Mouse (Mus musculus): Measurements from ENCODE around the gene AL731706.1. TPM values are rescaled to one million over a fixed set of nuclear protein-coding genes. Genes with fewer than 3 reads are reported as not detected.
A peak's percentile ranks its signal among the peaks of the same experiment; 100 is the strongest.
"Not testable (repeated sequence)": the region's sequence is repeated elsewhere in the genome, so short reads cannot be mapped to it uniquely, and the experiment has no call there.

Gene AL731706.1
- polyA plus RNA-seq, 1 experiment: 37.6 TPM

DNA sequence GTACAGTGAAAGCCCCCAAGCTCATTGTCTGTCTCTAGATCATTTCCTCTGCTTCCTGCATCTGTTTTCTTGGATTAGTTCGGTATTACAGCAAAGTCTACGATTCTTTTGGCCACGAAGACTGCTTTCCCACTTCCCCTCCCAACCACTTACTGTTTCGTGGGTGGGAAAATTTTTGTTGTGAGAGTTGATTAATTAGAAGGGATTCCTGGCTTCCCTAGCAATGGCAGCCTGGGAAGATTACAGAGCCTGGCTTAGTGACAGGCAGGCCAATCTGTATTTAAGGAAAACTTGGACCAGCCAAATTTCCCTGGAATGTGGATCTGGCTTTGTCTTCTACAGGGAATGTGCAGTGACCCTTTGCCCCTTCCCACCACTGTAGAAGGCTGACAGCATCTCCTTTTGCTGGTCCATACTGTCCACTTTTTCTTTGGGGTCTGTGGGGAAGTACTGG, 20.8 kb upstream of the AL731706.1 start:
- no peak for TF ChIP-seq CTCF (IDR thresholded peaks at IDR 0.05; ENCODE audit: extremely low read depth, insufficient read depth, low read length)
- no peak for TF ChIP-seq POLR2A (IDR thresholded peaks at IDR 0.05; ENCODE audit: extremely low read depth, insufficient read depth, low read length)

DNA sequence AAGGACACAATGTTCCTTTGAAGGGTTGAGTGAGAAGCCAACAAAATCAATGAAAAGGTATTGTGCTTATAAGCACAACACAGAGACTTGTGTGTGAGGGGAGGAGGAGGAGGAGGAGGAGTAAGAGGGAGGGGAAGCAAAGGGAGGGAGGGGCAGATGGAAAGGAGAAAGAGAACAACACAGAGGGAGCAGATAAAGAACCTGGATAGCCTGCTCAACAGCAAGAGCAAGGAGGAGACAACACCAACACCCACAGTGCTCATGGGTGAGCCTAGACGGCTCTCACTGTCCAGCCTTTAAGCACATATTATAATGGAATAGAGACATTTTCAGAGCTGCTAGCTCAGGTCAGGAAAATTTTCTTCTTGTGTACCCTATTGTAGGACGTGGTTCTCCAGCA, 18.1 kb upstream of the AL731706.1 start:
- H3K4me3 ChIP-seq (ENCODE audit: insufficient read depth, low read length): no peak overlapping the region
- H3K4me1 ChIP-seq (ENCODE audit: control insufficient read depth, insufficient read depth, low read length): no peaks in the 10 kb centered on the region
- TF ChIP-seq POLR2A (IDR thresholded peaks at IDR 0.05; ENCODE audit: extremely low read depth, insufficient read depth, low read length) (no peak), CTCF (IDR thresholded peaks at IDR 0.05; ENCODE audit: extremely low read depth, insufficient read depth, low read length) (no peak)
- no peak overlapping the region for H3K27ac ChIP-seq (ENCODE audit: insufficient read depth, low read length)

More for the DNA sequence above, 20.8 kb upstream of the AL731706.1 start:
- H3K4me1 ChIP-seq (ENCODE audit: control insufficient read depth, insufficient read depth, low read length): no peaks in the 10 kb centered on the region
- H3K27ac ChIP-seq (ENCODE audit: insufficient read depth, low read length): no peak overlapping the region
- H3K4me3 ChIP-seq (ENCODE audit: insufficient read depth, low read length): no peak overlapping the region

DNA sequence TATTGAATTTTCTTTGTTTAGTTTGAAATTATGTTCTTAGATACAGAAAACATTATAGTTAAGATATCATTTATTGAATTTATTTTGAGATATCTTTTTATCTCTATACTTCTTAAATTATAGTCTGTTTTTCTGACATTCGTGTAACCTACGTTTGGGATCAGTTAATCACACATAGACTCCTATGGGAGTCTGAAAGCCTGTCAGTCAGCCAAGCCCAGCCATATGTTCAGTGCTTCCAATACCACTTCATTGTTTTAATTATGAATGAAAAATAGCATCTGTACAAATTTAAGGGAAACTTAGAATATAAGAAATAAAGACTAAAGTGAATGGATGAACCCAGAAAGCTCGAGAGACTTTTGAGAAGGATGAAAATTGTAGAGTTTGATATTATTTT, 17.4 kb upstream of the AL731706.1 start:
- Histone ChIP-seq H3K4me1 (ENCODE audit: control insufficient read depth, insufficient read depth, low read length) (no peaks in the 10 kb centered on the region), H3K4me3 (ENCODE audit: insufficient read depth, low read length) (no peak overlapping the region), H3K27ac (ENCODE audit: insufficient read depth, low read length) (no peak overlapping the region)
- TF ChIP-seq POLR2A (IDR thresholded peaks at IDR 0.05; ENCODE audit: extremely low read depth, insufficient read depth, low read length) (no peak), CTCF (IDR thresholded peaks at IDR 0.05; ENCODE audit: extremely low read depth, insufficient read depth, low read length) (no peak)

DNA sequence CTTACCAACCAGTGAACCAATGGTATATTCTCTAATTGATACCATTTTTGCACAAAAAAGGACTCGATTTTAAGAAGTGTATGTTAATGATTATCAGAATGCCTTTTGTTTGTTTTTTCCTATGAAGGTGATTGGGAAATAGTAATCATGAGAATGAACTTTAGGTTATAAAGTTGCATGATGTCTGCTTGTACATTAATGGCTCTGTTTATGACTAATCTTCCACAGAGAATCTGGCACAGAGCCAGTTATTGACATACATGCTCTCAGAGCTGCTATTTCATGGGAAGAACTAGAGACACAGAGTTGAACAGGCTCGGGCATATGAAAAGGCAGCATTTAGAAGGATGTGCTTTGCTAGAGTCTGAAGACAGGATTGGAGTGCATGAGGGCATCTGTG, 4.9 kb upstream of the AL731706.1 start:
- no peak for TF ChIP-seq CTCF (IDR thresholded peaks at IDR 0.05; ENCODE audit: extremely low read depth, insufficient read depth, low read length)
- TF ChIP-seq POLR2A (IDR thresholded peaks at IDR 0.05; ENCODE audit: extremely low read depth, insufficient read depth, low read length): no peak
- Histone ChIP-seq H3K4me3 (ENCODE audit: insufficient read depth, low read length) (no peak overlapping the region), H3K27ac (ENCODE audit: insufficient read depth, low read length) (no peak overlapping the region), H3K4me1 (ENCODE audit: control insufficient read depth, insufficient read depth, low read length) (no peaks in the 10 kb centered on the region)

DNA sequence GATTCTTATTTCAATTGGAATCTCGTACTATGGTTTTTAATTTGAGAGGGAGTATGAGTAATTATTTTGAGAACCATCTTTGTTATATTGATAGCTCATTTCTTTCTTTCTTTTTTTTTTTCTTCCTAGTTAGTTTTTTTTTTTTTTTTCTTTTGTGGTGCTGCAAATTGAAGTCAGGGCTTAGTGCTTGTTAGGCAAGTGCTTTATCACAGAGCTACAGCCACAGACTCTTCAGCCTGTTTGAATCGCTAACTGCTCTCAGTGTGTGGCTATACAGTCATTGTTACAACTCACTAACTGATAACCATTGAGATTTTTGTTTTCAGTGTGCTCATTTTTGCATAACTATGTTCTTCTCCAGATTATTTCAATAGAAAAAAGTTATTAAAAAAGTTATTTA, 3.3 kb upstream of the AL731706.1 start:
- Histone ChIP-seq H3K4me1 (ENCODE audit: control insufficient read depth, insufficient read depth, low read length) (no peaks in the 10 kb centered on the region), H3K4me3 (ENCODE audit: insufficient read depth, low read length) (no peak overlapping the region), H3K27ac (ENCODE audit: insufficient read depth, low read length) (no peak overlapping the region)
- TF ChIP-seq CTCF (IDR thresholded peaks at IDR 0.05; ENCODE audit: extremely low read depth, insufficient read depth, low read length) (no peak), POLR2A (IDR thresholded peaks at IDR 0.05; ENCODE audit: extremely low read depth, insufficient read depth, low read length) (no peak)

DNA sequence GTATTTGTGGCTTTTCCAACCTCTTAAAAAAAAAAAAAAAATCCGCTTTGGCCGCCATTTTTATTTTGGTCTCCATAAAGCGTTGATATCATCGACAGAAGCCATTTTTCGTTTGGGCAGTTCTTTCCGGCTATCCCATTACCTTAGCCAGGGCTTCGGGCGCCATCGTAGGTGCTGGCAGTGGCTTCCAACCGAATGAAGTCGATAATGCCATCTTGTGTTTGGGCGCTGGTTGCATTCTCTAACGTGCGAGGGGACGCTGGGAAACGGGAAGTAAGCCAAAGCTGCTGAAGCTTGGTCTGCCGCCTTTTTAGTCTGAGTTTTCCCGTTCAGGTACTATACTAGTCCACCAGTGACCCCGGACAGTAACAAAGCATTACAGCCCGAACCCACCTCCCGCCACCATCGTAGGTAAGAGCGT, 772 bp upstream of the AL731706.1 start:
- TF ChIP-seq POLR2A (IDR thresholded peaks at IDR 0.05; ENCODE audit: extremely low read depth, insufficient read depth, low read length) (peak; percentile 87), CTCF (IDR thresholded peaks at IDR 0.05; ENCODE audit: extremely low read depth, insufficient read depth, low read length) (no peak)
- Histone ChIP-seq H3K27ac (ENCODE audit: insufficient read depth, low read length) (no peak overlapping the region), H3K4me3 (ENCODE audit: insufficient read depth, low read length) (peak overlapping the region; percentile 55), H3K4me1 (ENCODE audit: control insufficient read depth, insufficient read depth, low read length) (no peaks in the 10 kb centered on the region)

DNA sequence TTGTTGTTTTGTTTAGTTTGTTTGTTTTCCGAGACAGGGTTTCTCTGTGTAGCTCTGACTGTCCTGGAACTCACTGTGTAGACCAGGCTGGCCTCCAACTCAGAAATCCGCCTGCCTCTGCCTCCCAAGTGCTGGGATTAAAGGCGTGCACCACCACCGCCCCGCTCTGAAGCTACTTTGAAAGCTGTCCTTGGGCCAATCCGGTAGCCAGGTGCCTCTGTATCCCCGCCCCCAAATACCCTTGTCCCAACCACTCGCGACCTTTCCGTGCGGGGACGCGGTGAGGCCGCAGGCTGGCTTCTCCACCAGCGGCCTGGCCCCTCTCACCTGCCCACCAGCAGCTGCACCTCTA, 497 bp downstream of the AL731706.1 start:
- not testable (repeated sequence) for H3K4me1 ChIP-seq (ENCODE audit: control insufficient read depth, insufficient read depth, low read length)
- H3K4me3 ChIP-seq (ENCODE audit: insufficient read depth, low read length): peak overlapping the region; percentile 53
- peak overlapping the region; percentile 79 for H3K27ac ChIP-seq (ENCODE audit: insufficient read depth, low read length)

DNA sequence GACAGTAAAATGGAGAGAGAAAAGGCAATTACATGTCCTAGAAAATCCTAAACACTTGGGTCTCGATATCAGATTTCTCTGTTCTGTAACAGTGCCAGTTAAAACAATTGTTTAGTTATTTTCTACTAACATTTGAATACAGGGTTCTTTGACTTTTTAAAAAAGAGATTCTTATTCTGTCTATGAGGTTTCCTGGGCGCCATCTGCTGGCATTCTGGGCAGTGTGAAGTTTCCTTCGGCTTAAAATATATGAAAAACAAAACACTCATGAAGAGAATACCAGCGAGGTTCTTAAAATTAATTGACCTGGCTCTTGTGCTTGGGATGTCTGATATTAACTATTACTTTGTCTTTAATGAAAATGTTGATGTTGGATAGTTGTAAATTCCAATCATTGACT, 4.3 kb downstream of the AL731706.1 start:
- Histone ChIP-seq H3K4me1 (ENCODE audit: control insufficient read depth, insufficient read depth, low read length) (no peaks in the 10 kb centered on the region; the same call in 1 of the 2 replicates), H3K4me3 (ENCODE audit: insufficient read depth, low read length) (no peak overlapping the region), H3K27ac (ENCODE audit: insufficient read depth, low read length) (no peak overlapping the region)
- TF ChIP-seq POLR2A (IDR thresholded peaks at IDR 0.05; ENCODE audit: extremely low read depth, insufficient read depth, low read length) (no peak), CTCF (IDR thresholded peaks at IDR 0.05; ENCODE audit: extremely low read depth, insufficient read depth, low read length) (peak; percentile 39; the same call in 1 of the 2 replicates)

DNA sequence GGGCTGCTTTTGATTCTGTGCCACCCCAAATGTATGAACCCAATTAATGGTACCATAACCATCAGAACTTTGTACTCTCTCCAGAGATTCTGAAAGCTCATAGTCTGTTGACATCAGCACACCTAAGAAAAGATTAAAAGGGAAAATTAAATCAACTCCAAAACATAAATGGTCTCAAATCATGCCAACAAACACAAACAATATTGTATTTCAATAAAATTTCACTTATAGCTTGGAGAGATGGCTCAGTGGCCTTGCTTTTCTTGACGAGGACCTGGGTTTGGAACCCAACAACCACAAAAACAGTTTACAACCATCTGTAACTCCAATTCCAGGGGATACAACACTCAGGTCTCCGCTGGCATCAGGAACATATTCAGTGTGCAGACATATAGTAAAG, 5.6 kb downstream of the AL731706.1 start, which contains the start of gene AL731706.2:
AL731706.2 (minus strand) TSS at position 101 of the 400 bp plus-strand sequence.
- no peak within 1 kb of the TSS for H3K4me3 ChIP-seq (ENCODE audit: insufficient read depth, low read length)
- TF ChIP-seq CTCF (IDR thresholded peaks at IDR 0.05; ENCODE audit: extremely low read depth, insufficient read depth, low read length) (no peak), POLR2A (IDR thresholded peaks at IDR 0.05; ENCODE audit: extremely low read depth, insufficient read depth, low read length) (no peak)
- no peak within 1 kb of the TSS for H3K27ac ChIP-seq (ENCODE audit: insufficient read depth, low read length)
- H3K4me1 ChIP-seq (ENCODE audit: control insufficient read depth, insufficient read depth, low read length): no peaks in the 10 kb centered on the region; the same call in 1 of the 2 replicates

DNA sequence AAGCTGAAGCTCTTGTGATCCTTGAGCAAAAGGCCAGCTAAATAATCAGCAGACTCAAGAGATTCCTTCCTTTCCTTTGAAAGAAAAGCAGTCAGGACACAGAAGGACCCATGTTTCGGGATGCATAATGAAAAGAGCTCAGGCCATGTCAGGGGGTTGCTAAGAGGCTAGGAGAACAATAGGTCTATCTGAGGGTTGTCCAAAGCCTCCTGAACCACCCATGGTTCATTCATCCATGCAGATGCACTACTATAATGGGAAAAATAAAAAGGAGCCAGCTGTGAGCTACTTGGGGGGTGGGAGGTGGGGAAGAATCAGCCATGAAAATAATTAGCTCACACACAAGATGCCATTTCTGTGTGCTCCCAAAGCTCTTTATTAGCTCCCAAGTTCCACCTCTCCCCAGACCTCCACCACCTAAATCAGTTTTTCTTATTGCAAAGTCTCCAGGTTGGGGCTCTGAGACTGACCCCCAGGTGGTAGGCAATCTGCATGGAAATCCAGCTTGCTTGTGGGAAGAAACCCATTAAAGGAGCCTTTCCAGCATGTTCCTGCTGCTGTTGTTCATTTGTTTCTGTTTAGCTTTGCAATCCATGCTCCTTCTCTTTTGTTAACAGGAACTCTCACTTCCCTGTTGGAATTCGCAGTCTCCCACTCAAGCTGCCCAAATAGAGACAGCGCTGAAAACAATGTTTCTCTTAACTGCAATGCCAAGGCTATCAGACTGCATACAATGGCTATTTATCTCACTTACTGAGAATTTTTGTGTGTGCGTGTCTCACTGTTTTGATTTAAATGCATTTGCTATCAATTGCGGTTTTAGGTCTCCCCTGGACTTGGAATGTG, 36.4 kb downstream of the AL731706.1 start:
- H3K4me1 ChIP-seq (ENCODE audit: control insufficient read depth, insufficient read depth, low read length): no peaks in the 10 kb centered on the region; the same call in 1 of the 2 replicates
- no peak overlapping the region for H3K4me3 ChIP-seq (ENCODE audit: insufficient read depth, low read length)
- no peak overlapping the region for H3K27ac ChIP-seq (ENCODE audit: insufficient read depth, low read length)
- TF ChIP-seq POLR2A (IDR thresholded peaks at IDR 0.05; ENCODE audit: extremely low read depth, insufficient read depth, low read length) (no peak), CTCF (IDR thresholded peaks at IDR 0.05; ENCODE audit: extremely low read depth, insufficient read depth, low read length) (no peak)

Data from cortical plate, adult 2 months (tissue).